Mouse (Mus musculus): ENCODE results near the gene Akap8l. TPM values are rescaled to one million over a fixed set of nuclear protein-coding genes. Genes with fewer than 3 reads are reported as not detected.

Gene Akap8l
- polyA plus RNA-seq (2015; fragmentation: Nextera tagmentation; extraction: Ambion mirVana), result 98.6 and 126 TPM in 2 replicates

GRCm38 (mm10) chr17:32350382-32350983 lies at the start of gene Akap8l:
Gene Akap8l, minus strand, starts transcription at chr17:32350607.

GRCm38 (mm10) chr17:32389101-32389659 lies 38.8 kb upstream of the Akap8l start, which contains the start of gene Wiz:
Gene Wiz, minus strand, starts transcription at chr17:32389439.

GRCm38 (mm10) chr17:32320597-32321389 lies 29.6 kb downstream of the Akap8l start, which contains the start of gene Akap8:
Gene Akap8, minus strand, starts transcription at chr17:32321238.

GRCm38 (mm10) chr17:32284262-32285137 lies 65.9 kb downstream of the Akap8l start, which contains the start of gene Brd4:
Gene Brd4, minus strand, starts transcription at chr17:32284722.

Small RNA genes within 50 kb of the gene (microRNA-seq; reads per million reads assigned to microRNA genes)
- gene Gm22201, result not detected

Other genes with a start within 250 kb of the Akap8l start
- 5.8 and 7.3 TPM in 2 replicates for gene Notch3, start 183.8 kb downstream of the Akap8l start, polyA plus RNA-seq (2015; fragmentation: Nextera tagmentation; extraction: Ambion mirVana)
- gene Ephx3, start 161.1 kb downstream of the Akap8l start, polyA plus RNA-seq (2015; fragmentation: Nextera tagmentation; extraction: Ambion mirVana), result 0.59 and 0.65 TPM in 2 replicates
- 62.3 and 73.1 TPM in 2 replicates for gene Brd4, start 65.9 kb downstream of the Akap8l start, polyA plus RNA-seq (2015; fragmentation: Nextera tagmentation; extraction: Ambion mirVana)
- gene Akap8, start 29.4 kb downstream of the Akap8l start, polyA plus RNA-seq (2015; fragmentation: Nextera tagmentation; extraction: Ambion mirVana), result 52.9 and 60.8 TPM in 2 replicates
- 27.1 and 30.0 TPM in 2 replicates for gene Wiz, start 38.8 kb upstream of the Akap8l start, polyA plus RNA-seq (2015; fragmentation: Nextera tagmentation; extraction: Ambion mirVana)
- gene Rasal3, start 53.0 kb upstream of the Akap8l start, polyA plus RNA-seq (2015; fragmentation: Nextera tagmentation; extraction: Ambion mirVana), result 0.95 and 1.1 TPM in 2 replicates
- not detected in 2 replicates for gene Pglyrp2, start 73.6 kb upstream of the Akap8l start, polyA plus RNA-seq (2015; fragmentation: Nextera tagmentation; extraction: Ambion mirVana)
- gene Cyp4f39, start 102.1 kb upstream of the Akap8l start, polyA plus RNA-seq (2015; fragmentation: Nextera tagmentation; extraction: Ambion mirVana), result 1.3 and 1.4 TPM in 2 replicates
- 10.0 and 10.3 TPM in 2 replicates for gene Cyp4f17, start 155.4 kb upstream of the Akap8l start, polyA plus RNA-seq (2015; fragmentation: Nextera tagmentation; extraction: Ambion mirVana)
- 15.5 and 16.3 TPM in 2 replicates for gene Cyp4f16, start 186.0 kb upstream of the Akap8l start, polyA plus RNA-seq (2015; fragmentation: Nextera tagmentation; extraction: Ambion mirVana)

Measured in neural tube, postnatal 0 days (tissue).